Mouse (Mus musculus) midbrain, embryonic 16.5 days (tissue): ENCODE data around the gene Zfp846. TPM values are rescaled to one million over a fixed set of nuclear protein-coding genes. Genes with fewer than 3 reads are reported as not detected.
"Not testable (repeated sequence)": the region's sequence is repeated elsewhere in the genome, so short reads cannot be mapped to it uniquely, and the experiment has no call there.

Source experiments
- ATAC-seq: fragments of 200-750 bp; cut with Nextera tagmentation; 2 replicates; pipeline ENCODE4 v1.8.0; 2017; ENCODE audit warnings: moderate TSS enrichment
- H3K27ac ChIP-seq: fragments of 300-500 bp; sonication (generic); 2 replicates; pipeline ENCODE4 v1.5.1; 2014; ENCODE audit warnings: mild to moderate bottlenecking, low read length, mixed read lengths
- H3K27me3 ChIP-seq: fragments of 300-500 bp; sonication (generic); 2 replicates; pipeline ENCODE4 v1.6.1; 2014; ENCODE audit warnings: low read depth, low read length, mixed read lengths; ENCODE audit not compliant: control insufficient read depth, insufficient read depth
- H3K36me3 ChIP-seq: fragments of 300-500 bp; sonication (generic); 2 replicates; pipeline ENCODE4 v1.6.1; 2014; ENCODE audit warnings: mild to moderate bottlenecking, low read length, moderate library complexity, mixed read lengths; ENCODE audit not compliant: control insufficient read depth, insufficient read depth
- H3K4me1 ChIP-seq: fragments of 300-500 bp; sonication (generic); 2 replicates; pipeline ENCODE4 v1.6.1; 2014; ENCODE audit warnings: mild to moderate bottlenecking, low read length, mixed read lengths; ENCODE audit not compliant: control insufficient read depth, insufficient read depth
- H3K4me2 ChIP-seq: fragments of 300-500 bp; sonication (generic); 2 replicates; pipeline ENCODE4 v1.6.1; 2014; ENCODE audit warnings: mild to moderate bottlenecking, low read length, mixed read lengths
- H3K4me3 ChIP-seq: fragments of 300-500 bp; sonication (generic); 2 replicates; pipeline ENCODE4 v1.5.1; 2014; ENCODE audit warnings: low read depth, mild to moderate bottlenecking, low read length, moderate library complexity, mixed read lengths
- H3K9ac ChIP-seq: fragments of 300-500 bp; sonication (generic); 2 replicates; pipeline ENCODE4 v1.6.1; 2014; ENCODE audit warnings: low read depth, low read length, mixed read lengths
- H3K9me3 ChIP-seq: fragments of 300-500 bp; sonication (generic); replicated peaks from 2 replicates; pipeline ENCODE4 v1.6.1; 2014; ENCODE audit warnings: mild to moderate bottlenecking, low read length, mixed read lengths; ENCODE audit not compliant: control insufficient read depth, poor library complexity, severe bottlenecking
- WGBS: fragments of 180-500 bp; shearing (Covaris S2); extraction: QIAGEN DNeasy Blood & Tissue Kit; methylation state at CpG from one replicate; pipeline ENCODE4 v1.1.7; 2014; 5-methylcytosine and 5-hydroxymethylcytosine counted together
- polyA plus RNA-seq: library from polyadenylated mRNA; unstranded; fragments of >200 nt; fragmentation: Nextera tagmentation; extraction: Ambion mirVana; gene quantifications from 2 replicates; pipeline ENCODE4 v1.2.1, GENCODE M21; 2015

Zfp846 gene
- polyA plus RNA-seq, 1 experiment from 2014 or later: 55.5 TPM

GRCm38 (mm10) chr9:20562177-20562576 is 18.9 kb upstream of the Zfp846 start:
- Histone ChIP-seq H3K4me2 (no peak overlapping the region), H3K27me3 (peaks cover 4% of the 10 kb centered on the region; the same call in 1 of the 2 replicates), H3K9me3 (no peaks in the 10 kb centered on the region), H3K27ac (no peak overlapping the region), H3K4me3 (no peak overlapping the region), H3K9ac (no peak overlapping the region), H3K36me3 (no peaks in the 10 kb centered on the region), H3K4me1 (no peaks in the 10 kb centered on the region)
- 82% methylated on average over 5 of the region's 5 CpGs for WGBS
- no peak for ATAC-seq

- not testable (repeated sequence) for H3K9me3 ChIP-seq, H3K4me1 ChIP-seq, H3K4me3 ChIP-seq, H3K9ac ChIP-seq, H3K27me3 ChIP-seq, H3K4me2 ChIP-seq, ATAC-seq, H3K36me3 ChIP-seq, H3K27ac ChIP-seq
- 68% methylated on average over 3 of the region's 3 CpGs for WGBS
These were observed 15.6 kb upstream of the Zfp846 start for GRCm38 (mm10) chr9:20565326-20566030.

- Histone ChIP-seq H3K9ac (no peak overlapping the region), H3K27me3 (peaks cover 8% of the 10 kb centered on the region), H3K9me3 (no peaks in the 10 kb centered on the region)
These were observed 10.0 kb upstream of the Zfp846 start for GRCm38 (mm10) chr9:20571060-20571459.

GRCm38 (mm10) chr9:20576591-20576990 is 4.5 kb upstream of the Zfp846 start:
- Histone ChIP-seq H3K27me3 (peaks cover 17% of the 10 kb centered on the region), H3K4me2 (no peak overlapping the region), H3K27ac (no peak overlapping the region), H3K4me1 (no peaks in the 10 kb centered on the region), H3K9me3 (no peaks in the 10 kb centered on the region), H3K4me3 (no peak overlapping the region), H3K36me3 (no peaks in the 10 kb centered on the region), H3K9ac (no peak overlapping the region)
- ATAC-seq: no peak
- 75% methylated on average over 2 of the region's 2 CpGs for WGBS

More at GRCm38 (mm10) chr9:20571060-20571459, 10.0 kb upstream of the Zfp846 start:
- no peak overlapping the region for H3K27ac ChIP-seq
- no peak overlapping the region for H3K4me3 ChIP-seq
- H3K4me2 ChIP-seq: no peak overlapping the region
- no peaks in the 10 kb centered on the region for H3K4me1 ChIP-seq
- no peaks in the 10 kb centered on the region for H3K36me3 ChIP-seq
- no peak for ATAC-seq

GRCm38 (mm10) chr9:20601270-20601669 is 20.2 kb downstream of the Zfp846 start:
- 86% methylated on average over 6 of the region's 6 CpGs for WGBS

GRCm38 (mm10) chr9:20606269-20606668 is 25.2 kb downstream of the Zfp846 start:
- H3K4me1 ChIP-seq: peaks cover 10% of the 10 kb centered on the region
- WGBS: 92% methylated on average over 1 of the region's 1 CpGs
- no peaks in the 10 kb centered on the region for H3K27me3 ChIP-seq
- no peaks in the 10 kb centered on the region for H3K9me3 ChIP-seq
- H3K27ac ChIP-seq: peak overlapping the region; percentile 99
- H3K4me3 ChIP-seq: no peak overlapping the region
- H3K9ac ChIP-seq: no peak overlapping the region
- peaks cover 9% of the 10 kb centered on the region; the same call in 1 of the 2 replicates for H3K36me3 ChIP-seq
- no peak for ATAC-seq
- H3K4me2 ChIP-seq: peak overlapping the region; percentile 64

More at GRCm38 (mm10) chr9:20601270-20601669, 20.2 kb downstream of the Zfp846 start:
- ATAC-seq: no peak
- Histone ChIP-seq H3K4me3 (no peak overlapping the region), H3K27ac (no peak overlapping the region), H3K9ac (no peak overlapping the region), H3K9me3 (no peaks in the 10 kb centered on the region), H3K4me2 (no peak overlapping the region), H3K36me3 (peaks cover 14% of the 10 kb centered on the region; the same call in 1 of the 2 replicates), H3K27me3 (no peaks in the 10 kb centered on the region), H3K4me1 (peaks cover 2% of the 10 kb centered on the region)

- Histone ChIP-seq H3K4me3 (peak overlapping the region; percentile 75), H3K36me3 (peaks cover 9% of the 10 kb centered on the region; the same call in 1 of the 2 replicates), H3K9ac (peak overlapping the region; percentile 93), H3K27me3 (no peaks in the 10 kb centered on the region), H3K4me1 (peaks cover 10% of the 10 kb centered on the region), H3K27ac (peak overlapping the region; percentile 99), H3K9me3 (no peaks in the 10 kb centered on the region), H3K4me2 (peak overlapping the region; percentile 64)
- ATAC-seq: peak; percentile 93
- WGBS: under 1% methylated on average over 57 of the region's 57 CpGs
These were observed 26.2 kb downstream of the Zfp846 start for GRCm38 (mm10) chr9:20607100-20607974.

GRCm38 (mm10) chr9:20609831-20610464 is 28.9 kb downstream of the Zfp846 start:
- no peak for ATAC-seq
- WGBS: 87% methylated on average over 5 of the region's 5 CpGs
- H3K27me3 ChIP-seq: no peaks in the 10 kb centered on the region
- peaks cover 5% of the 10 kb centered on the region; the same call in 1 of the 2 replicates for H3K36me3 ChIP-seq
- no peak overlapping the region for H3K9ac ChIP-seq
- H3K4me3 ChIP-seq: no peak overlapping the region
- H3K27ac ChIP-seq: no peak overlapping the region
- no peaks in the 10 kb centered on the region for H3K9me3 ChIP-seq
- peaks cover 10% of the 10 kb centered on the region for H3K4me1 ChIP-seq
- H3K4me2 ChIP-seq: no peak overlapping the region
